Mouse (Mus musculus): Measurements from ENCODE around the gene Syngap1.

DNA sequence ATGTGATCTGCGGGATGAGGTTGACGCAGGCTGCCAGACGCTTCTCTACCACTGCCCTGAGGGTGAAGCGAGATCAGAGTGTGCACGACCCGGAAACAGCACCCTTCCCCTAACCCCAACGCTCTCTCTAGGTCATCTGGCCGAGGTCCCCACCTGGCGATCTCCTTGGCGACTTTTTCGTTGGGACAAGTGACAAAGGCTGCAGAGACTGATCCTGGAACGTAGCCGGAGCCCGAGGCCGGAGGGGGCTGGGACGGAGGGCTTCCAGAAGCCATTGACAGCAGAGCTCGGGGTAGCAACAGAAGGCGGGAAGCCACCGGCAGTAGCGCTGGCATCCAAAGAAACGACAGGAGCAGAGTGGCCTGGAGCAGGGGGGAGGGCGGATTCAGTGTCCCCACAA, 2.3 kb upstream of the Syngap1 start:
- no peak for TF ChIP-seq CTCF (IDR thresholded peaks at IDR 0.05; ENCODE audit: borderline replicate concordance, extremely low read depth, insufficient read depth, insufficient read length)
- TF ChIP-seq POLR2A (IDR thresholded peaks at IDR 0.05; ENCODE audit: borderline replicate concordance, extremely low read depth, insufficient read depth, insufficient read length, poor library complexity, severe bottlenecking), result no peak
